Mouse (Mus musculus) adipocyte (in vitro differentiated cells): Measurements from ENCODE around the gene Cd48.
"Not testable (repeated sequence)": the region's sequence is repeated elsewhere in the genome, so short reads cannot be mapped to it uniquely, and the experiment has no call there.

Experiments
- DNase-seq: peaks from one replicate; pipeline ENCODE4 v3.0.0-alpha.2; 2016; ENCODE audit warnings: low spot score

The Cd48 gene

GRCm38 (mm10) chr1:171681531-171682299, at the start of gene Cd48:
Gene Cd48, plus strand, starts transcription at chr1:171682009.
- no peak for DNase-seq

- DNase-seq = no peak
These were observed 46.1 kb upstream of the Cd48 start for GRCm38 (mm10) chr1:171635696-171636095.

GRCm38 (mm10) chr1:171637101-171637500, 44.7 kb upstream of the Cd48 start:
- DNase-seq = no peak

GRCm38 (mm10) chr1:171638686-171639085, 43.1 kb upstream of the Cd48 start:
- DNase-seq = no peak

- DNase-seq = no peak
These were observed 41.0 kb upstream of the Cd48 start for GRCm38 (mm10) chr1:171640796-171641195.

- no peak for DNase-seq
These were observed 38.2 kb upstream of the Cd48 start for GRCm38 (mm10) chr1:171643612-171644011.

GRCm38 (mm10) chr1:171646429-171646940, 35.3 kb upstream of the Cd48 start:
- DNase-seq = no peak

GRCm38 (mm10) chr1:171647716-171648115, 34.1 kb upstream of the Cd48 start:
- no peak for DNase-seq

GRCm38 (mm10) chr1:171648840-171649239, 33.0 kb upstream of the Cd48 start:
- no peak for DNase-seq

GRCm38 (mm10) chr1:171652734-171653133, 29.1 kb upstream of the Cd48 start, which contains the start of gene Slamf7:
Gene Slamf7, minus strand, starts transcription at chr1:171653035.
- DNase-seq = no peak

- no peak for DNase-seq
These were observed 23.2 kb upstream of the Cd48 start for GRCm38 (mm10) chr1:171658561-171658991.

- no peak for DNase-seq
These were observed 21.4 kb upstream of the Cd48 start for GRCm38 (mm10) chr1:171660423-171660822.

GRCm38 (mm10) chr1:171661482-171661881, 20.3 kb upstream of the Cd48 start:
- DNase-seq = no peak

- no peak for DNase-seq
These were observed 18.1 kb upstream of the Cd48 start for GRCm38 (mm10) chr1:171663757-171664156.

GRCm38 (mm10) chr1:171666350-171666749, 15.5 kb upstream of the Cd48 start:
- no peak for DNase-seq

GRCm38 (mm10) chr1:171667160-171667559, 14.6 kb upstream of the Cd48 start:
- DNase-seq = no peak

GRCm38 (mm10) chr1:171672451-171672850, 9.4 kb upstream of the Cd48 start:
- DNase-seq = not testable (repeated sequence)

- no peak for DNase-seq
These were observed 8.8 kb upstream of the Cd48 start for GRCm38 (mm10) chr1:171672854-171673475.

GRCm38 (mm10) chr1:171674467-171674866, 7.3 kb upstream of the Cd48 start:
- DNase-seq = no peak

- no peak for DNase-seq
These were observed 4.1 kb upstream of the Cd48 start for GRCm38 (mm10) chr1:171677721-171678120.

- DNase-seq = no peak
These were observed 800 bp upstream of the Cd48 start for GRCm38 (mm10) chr1:171681009-171681408.

GRCm38 (mm10) chr1:171684923-171685322, 3.1 kb downstream of the Cd48 start:
- no peak for DNase-seq

GRCm38 (mm10) chr1:171687320-171687719, 5.5 kb downstream of the Cd48 start:
- no peak for DNase-seq
